Mouse (Mus musculus): ENCODE measurements at regions not wholly inside any gene's neighbourhood (a gene's known extent, or its start where the extent isn't known, plus 50 kb on each side); places are given as distances from the start of the nearest gene placed in this dataset.
"Not testable (repeated sequence)": the region's sequence is repeated elsewhere in the genome, so short reads cannot be mapped to it uniquely, and the experiment has no call there.

GRCm38 (mm10) chr3:8206623-8207404 lies 1403.1 kb downstream of the Zfp704 start:
- DNase-seq (ENCODE audit: low spot score in 2 of 2): no peak

- no peak for DNase-seq (ENCODE audit: low spot score in 2 of 2)
Measured at GRCm38 (mm10) chr3:8163030-8163429, 1446.9 kb downstream of the Zfp704 start.

GRCm38 (mm10) chr3:8161997-8162756 lies 1447.7 kb downstream of the Zfp704 start:
- no peak for DNase-seq (ENCODE audit: low spot score in 2 of 2)

- no peak for DNase-seq (ENCODE audit: low spot score in 2 of 2)
Measured at GRCm38 (mm10) chr3:8143016-8143415, 1466.9 kb downstream of the Zfp704 start.

- no peak for DNase-seq (ENCODE audit: low spot score in 2 of 2)
Measured at GRCm38 (mm10) chr3:8142190-8142589, 1467.7 kb downstream of the Zfp704 start.

GRCm38 (mm10) chr3:8141664-8142084 lies 1468.2 kb downstream of the Zfp704 start:
- DNase-seq (ENCODE audit: low spot score in 2 of 2): no peak

- DNase-seq (ENCODE audit: low spot score in 2 of 2): not testable (repeated sequence)
Measured at GRCm38 (mm10) chr3:8123641-8124040, 1486.2 kb downstream of the Zfp704 start.

GRCm38 (mm10) chr3:8123141-8123540 lies 1486.7 kb downstream of the Zfp704 start:
- DNase-seq (ENCODE audit: low spot score in 2 of 2): no peak

- no peak for DNase-seq (ENCODE audit: low spot score in 2 of 2)
Measured at GRCm38 (mm10) chr3:8098291-8098690, 1478.0 kb upstream of the 1700008P02Rik start.

GRCm38 (mm10) chr3:8084749-8085148 lies 1464.5 kb upstream of the 1700008P02Rik start:
- no peak for DNase-seq (ENCODE audit: low spot score in 2 of 2)

- no peak for DNase-seq (ENCODE audit: low spot score in 2 of 2)
Measured at GRCm38 (mm10) chr3:8053711-8054110, 1433.5 kb upstream of the 1700008P02Rik start.

- no peak for DNase-seq (ENCODE audit: low spot score in 2 of 2)
Measured at GRCm38 (mm10) chr3:8051167-8051566, 1430.9 kb upstream of the 1700008P02Rik start.

- DNase-seq (ENCODE audit: low spot score in 2 of 2): no peak
Measured at GRCm38 (mm10) chr3:8049706-8050105, 1429.5 kb upstream of the 1700008P02Rik start.

GRCm38 (mm10) chr3:8046348-8046747 lies 1426.1 kb upstream of the 1700008P02Rik start:
- DNase-seq (ENCODE audit: low spot score in 2 of 2): no peak

GRCm38 (mm10) chr3:8036697-8037096 lies 1416.5 kb upstream of the 1700008P02Rik start:
- DNase-seq (ENCODE audit: low spot score in 2 of 2): no peak

- no peak for DNase-seq (ENCODE audit: low spot score in 2 of 2)
Measured at GRCm38 (mm10) chr3:8035091-8035729, 1415.0 kb upstream of the 1700008P02Rik start.

- no peak for DNase-seq (ENCODE audit: low spot score in 2 of 2)
Measured at GRCm38 (mm10) chr3:8026325-8027017, 1406.2 kb upstream of the 1700008P02Rik start.

GRCm38 (mm10) chr3:8022654-8023053 lies 1402.4 kb upstream of the 1700008P02Rik start:
- no peak for DNase-seq (ENCODE audit: low spot score in 2 of 2)

GRCm38 (mm10) chr3:8017489-8017888 lies 1397.2 kb upstream of the 1700008P02Rik start:
- DNase-seq (ENCODE audit: low spot score in 2 of 2): no peak

- no peak for DNase-seq (ENCODE audit: low spot score in 2 of 2)
Measured at GRCm38 (mm10) chr3:8016945-8017344, 1396.7 kb upstream of the 1700008P02Rik start.

- DNase-seq (ENCODE audit: low spot score in 2 of 2): no peak
Measured at GRCm38 (mm10) chr3:8009966-8010365, 1389.7 kb upstream of the 1700008P02Rik start.

All from layer of hippocampus, postnatal 10 days (tissue).